Mouse (Mus musculus) liver, postnatal 0 days (tissue): ENCODE results near the gene 1700025F22Rik.

Experiments
- CTCF ChIP-seq: sonication (generic); IDR thresholded peaks from 2 replicates; pipeline ENCODE4 v1.5.1; 2016; ENCODE audit warnings: antibody characterized with exemption, low read depth
- EP300 ChIP-seq: IDR thresholded peaks from 2 replicates; pipeline ENCODE4 v1.6.1; 2016; ENCODE audit warnings: antibody characterized with exemption, low read depth, mild to moderate bottlenecking

- TF ChIP-seq CTCF (no peak), EP300 (0 out of 2 replicates have a peak, but pooled peaks have one; percentile 22)
Observed at GRCm38 (mm10) chr19:11107746-11108145, 57.4 kb downstream of the 1700025F22Rik start.
